Mouse (Mus musculus) C2C12 (cell line): ENCODE data around the gene Ehmt1. TPM values are rescaled to one million over a fixed set of nuclear protein-coding genes. Genes with fewer than 3 reads are reported as not detected.

ENCODE experiments used
- H3K27me3 ChIP-seq: one replicate; pipeline ENCODE4 v1.6.1; 2011; ENCODE audit not compliant: control insufficient read depth, insufficient read depth, insufficient read length
- H3K36me3 ChIP-seq: one replicate; pipeline ENCODE4 v1.6.1; 2011; ENCODE audit not compliant: control insufficient read depth, insufficient read depth
- H3K4me3 ChIP-seq: one replicate; pipeline ENCODE4 v1.5.1; 2011; ENCODE audit warnings: mild to moderate bottlenecking, control low read depth; ENCODE audit not compliant: poor library complexity, insufficient read depth, severe bottlenecking
- H3K79me2 ChIP-seq: one replicate; pipeline ENCODE4 v1.6.1; 2011; ENCODE audit not compliant: control insufficient read depth, insufficient read depth
- H3K79me3 ChIP-seq: one replicate; pipeline ENCODE4 v1.6.1; 2011; ENCODE audit warnings: low read depth, control low read depth
- H3ac ChIP-seq: one replicate; pipeline ENCODE3; 2011; ENCODE audit warnings: low read depth; ENCODE audit not compliant: control insufficient read depth, insufficient read length
- CEBPB ChIP-seq: IDR thresholded peaks from one replicate; pipeline ENCODE4 v1.6.1; 2011; ENCODE audit warnings: low read depth, mild to moderate bottlenecking, control low read depth, moderate library complexity
- CTCF ChIP-seq: IDR thresholded peaks from one replicate; pipeline ENCODE4 v1.5.1; 2011; ENCODE audit not compliant: control insufficient read depth, insufficient read depth, insufficient read length
- FOSL1 ChIP-seq: IDR thresholded peaks from one replicate; pipeline ENCODE4 v1.8.0; 2011; ENCODE audit warnings: mild to moderate bottlenecking, low read length; ENCODE audit not compliant: poor library complexity, insufficient read depth, severe bottlenecking
- MAX ChIP-seq: IDR thresholded peaks from one replicate; pipeline ENCODE4 v1.6.1; 2011; ENCODE audit warnings: mild to moderate bottlenecking, control low read depth
- MYOD1 ChIP-seq: IDR thresholded peaks from one replicate; pipeline ENCODE4 v1.6.1; 2011; ENCODE audit warnings: low read depth; ENCODE audit not compliant: control insufficient read depth, insufficient read length
- MYOG ChIP-seq: IDR thresholded peaks from one replicate; pipeline ENCODE4 v1.6.1; 2011; ENCODE audit not compliant: control insufficient read depth, insufficient read length; ENCODE audit errors: extremely low read depth
- USF1 ChIP-seq: IDR thresholded peaks from one replicate; pipeline ENCODE4 v1.6.1; 2011; ENCODE audit warnings: low read depth, mild to moderate bottlenecking, control low read depth, moderate library complexity
- polyA plus RNA-seq: library from polyadenylated mRNA; unstranded; fragments of >200 nt; fragmentation: generic; extraction: Trizol; gene quantifications from one replicate; pipeline ENCODE4 v1.2.1, GENCODE M21; 2012; ENCODE audit warnings: missing spikeins

Gene Ehmt1
- polyA plus RNA-seq, 1 experiment, result 18.3 TPM

DNA sequence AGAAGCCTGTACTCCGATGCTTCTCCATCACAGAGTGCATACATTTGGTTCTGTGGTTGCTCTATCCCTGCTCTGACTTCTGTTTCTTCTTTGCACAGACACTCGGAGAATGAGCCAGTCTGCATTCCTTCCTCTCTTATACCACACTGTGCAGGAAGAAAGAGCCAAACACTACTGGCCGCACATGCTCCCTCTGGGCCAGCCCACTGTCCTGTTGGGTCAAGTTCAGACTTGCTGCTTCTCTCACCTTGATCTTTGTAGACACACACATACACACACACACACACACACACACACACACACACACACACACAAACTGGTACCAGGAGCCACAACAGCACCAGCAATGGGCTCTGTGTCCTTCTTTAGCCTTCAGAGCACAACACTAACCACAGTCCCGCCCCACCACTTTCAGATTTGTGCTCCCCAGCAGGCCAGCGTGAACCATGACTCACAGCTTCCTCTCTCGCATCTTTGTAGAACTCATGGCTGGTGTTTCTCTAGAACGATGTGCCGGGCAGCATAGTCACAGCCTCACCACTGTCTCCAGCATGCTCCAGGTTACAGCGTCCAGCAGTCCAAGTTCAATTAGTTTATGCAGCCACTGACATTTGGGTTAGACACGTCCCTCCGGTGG lies 143.3 kb downstream of the Ehmt1 start:
- Histone ChIP-seq H3K36me3 (no peaks in the 10 kb centered on the region), H3K27me3 (no peaks in the 10 kb centered on the region), H3K4me3 (no peak overlapping the region)

DNA sequence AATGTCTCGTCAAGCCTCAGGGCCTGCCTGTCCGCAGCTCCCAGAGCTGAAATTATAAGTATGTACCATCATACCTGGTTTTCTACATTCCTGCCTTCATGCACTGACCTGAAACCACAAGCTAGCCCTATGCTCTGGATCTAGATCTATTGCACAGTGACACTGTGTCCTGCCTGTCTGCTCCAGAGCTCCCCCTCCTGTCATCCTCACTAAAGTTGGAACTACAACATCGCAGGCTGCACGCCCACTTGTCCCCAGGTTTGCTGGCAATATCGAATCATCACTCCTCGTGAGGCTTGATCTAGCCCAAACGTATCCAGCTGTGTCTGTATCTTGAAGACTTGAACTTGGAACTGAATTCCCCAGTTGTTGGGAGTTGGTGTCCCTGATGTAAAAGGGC lies 144.6 kb downstream of the Ehmt1 start:
- no peaks in the 10 kb centered on the region for H3K79me3 ChIP-seq
- H3K27me3 ChIP-seq, result peaks cover 4% of the 10 kb centered on the region
- no peaks in the 10 kb centered on the region for H3K79me2 ChIP-seq
- no peaks in the 10 kb centered on the region for H3K36me3 ChIP-seq
- H3K4me3 ChIP-seq, result no peak overlapping the region
- H3ac ChIP-seq, result no peak overlapping the region
- no peak for TF ChIP-seq MAX
- TF ChIP-seq MYOG, result no peak
- no peak for TF ChIP-seq FOSL1

More for the DNA sequence above, 143.3 kb downstream of the Ehmt1 start:
- no peaks in the 10 kb centered on the region for H3K79me3 ChIP-seq
- TF ChIP-seq MAX, result no peak
- TF ChIP-seq CTCF, result no peak
- TF ChIP-seq MYOG, result no peak
- no peak for TF ChIP-seq USF1
- no peak for TF ChIP-seq CEBPB
- no peak for TF ChIP-seq MYOD1
- TF ChIP-seq FOSL1, result no peak
- H3ac ChIP-seq, result no peak overlapping the region
- no peaks in the 10 kb centered on the region for H3K79me2 ChIP-seq

DNA sequence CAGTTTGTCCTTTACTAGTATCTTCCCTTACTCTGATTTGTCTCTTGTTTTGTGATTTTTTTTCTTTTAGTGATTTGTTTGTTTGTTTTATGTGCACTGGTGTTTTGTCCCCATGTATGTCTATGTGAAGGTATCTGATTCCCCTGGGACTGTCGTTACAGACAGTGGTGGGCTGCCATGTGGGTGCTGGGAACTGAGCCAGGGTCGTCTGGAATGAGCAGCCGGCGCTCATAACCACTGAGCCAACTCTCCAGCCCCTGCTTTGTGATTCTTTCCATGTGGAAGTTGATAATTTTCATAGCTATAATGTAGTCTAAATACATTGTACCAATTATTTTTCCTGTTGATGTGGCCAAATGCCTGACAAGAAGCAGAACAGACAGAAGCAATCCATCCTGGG lies 148.6 kb downstream of the Ehmt1 start:
- H3K4me3 ChIP-seq, result no peak overlapping the region
- H3K79me2 ChIP-seq, result no peaks in the 10 kb centered on the region
- no peaks in the 10 kb centered on the region for H3K36me3 ChIP-seq
- no peaks in the 10 kb centered on the region for H3K79me3 ChIP-seq
- H3ac ChIP-seq, result no peak overlapping the region
- H3K27me3 ChIP-seq, result peaks cover 4% of the 10 kb centered on the region
- no peak for TF ChIP-seq MAX
- TF ChIP-seq MYOG, result no peak
- TF ChIP-seq CEBPB, result no peak
- TF ChIP-seq USF1, result no peak
- no peak for TF ChIP-seq CTCF
- TF ChIP-seq FOSL1, result no peak
- TF ChIP-seq MYOD1, result no peak

DNA sequence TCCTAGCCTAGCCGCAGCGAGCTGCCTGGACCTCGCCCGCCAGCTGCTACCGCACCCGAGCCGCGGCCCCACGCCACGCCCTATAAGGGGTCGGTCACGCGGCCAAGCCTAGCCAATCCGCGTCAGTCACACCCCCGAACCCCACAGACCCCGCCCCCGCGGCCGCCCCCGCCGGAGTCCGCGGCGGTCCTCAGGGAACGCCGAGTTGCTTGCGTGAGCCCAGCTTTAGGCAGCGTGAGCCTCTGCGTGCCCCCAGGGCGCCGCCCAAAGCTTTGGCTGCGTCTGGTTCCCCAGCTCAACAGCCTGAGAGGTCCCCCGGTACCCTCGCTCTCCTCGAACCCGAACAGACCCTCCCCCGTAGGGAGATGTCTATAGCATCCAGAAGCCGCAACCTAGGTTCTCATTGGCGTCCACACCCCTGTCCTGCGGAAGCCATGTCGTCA lies 156.3 kb downstream of the Ehmt1 start, which contains the start of gene Cacna1b:
Gene Cacna1b, minus strand, starts transcription at position 38 of the 443 bp plus-strand sequence.
- H3ac ChIP-seq, result no peak within 1 kb of the TSS
- no peaks in the 10 kb centered on the region for H3K36me3 ChIP-seq
- no peaks in the 10 kb centered on the region for H3K79me2 ChIP-seq
- H3K79me3 ChIP-seq, result no peaks in the 10 kb centered on the region
- peaks cover 19% of the 10 kb centered on the region for H3K27me3 ChIP-seq
- H3K4me3 ChIP-seq, result no peak within 1 kb of the TSS
- TF ChIP-seq MYOD1 (no peak), MAX (no peak), MYOG (no peak), CEBPB (no peak), USF1 (no peak), FOSL1 (no peak), CTCF (no peak)

DNA sequence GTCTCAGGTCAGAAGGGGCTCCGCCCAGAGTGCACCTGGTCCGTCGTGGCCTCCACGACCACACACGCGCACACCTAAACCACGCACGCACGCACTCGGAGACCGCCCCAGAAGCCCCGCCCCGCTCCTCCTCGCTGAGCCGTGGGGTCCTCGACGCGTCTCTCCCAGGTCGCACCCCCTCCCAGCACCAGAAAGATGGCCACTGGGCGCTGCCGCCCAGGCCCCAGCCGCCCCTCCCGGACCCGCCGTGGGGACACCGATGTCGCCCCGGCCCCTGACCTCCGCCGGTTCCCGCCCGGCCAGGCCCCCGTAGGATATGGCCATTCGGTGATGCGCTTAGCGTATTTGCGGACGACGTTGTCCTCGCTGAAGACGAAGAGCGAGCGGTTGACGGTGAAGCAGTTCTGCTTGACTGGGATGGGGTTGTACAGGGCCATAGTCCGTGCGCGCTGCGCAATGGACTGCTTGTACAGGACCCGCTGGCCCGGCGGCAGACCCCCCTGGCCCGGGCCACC lies 156.9 kb downstream of the Ehmt1 start:
- Histone ChIP-seq H3K79me2 (no peaks in the 10 kb centered on the region), H3K4me3 (no peak overlapping the region), H3K36me3 (no peaks in the 10 kb centered on the region), H3K79me3 (no peaks in the 10 kb centered on the region), H3K27me3 (peaks cover 21% of the 10 kb centered on the region), H3ac (no peak overlapping the region)
- TF ChIP-seq MYOD1, result no peak
- TF ChIP-seq MYOG, result no peak
- TF ChIP-seq USF1, result no peak
- no peak for TF ChIP-seq FOSL1
- TF ChIP-seq MAX, result no peak
- TF ChIP-seq CTCF, result no peak
- no peak for TF ChIP-seq CEBPB

DNA sequence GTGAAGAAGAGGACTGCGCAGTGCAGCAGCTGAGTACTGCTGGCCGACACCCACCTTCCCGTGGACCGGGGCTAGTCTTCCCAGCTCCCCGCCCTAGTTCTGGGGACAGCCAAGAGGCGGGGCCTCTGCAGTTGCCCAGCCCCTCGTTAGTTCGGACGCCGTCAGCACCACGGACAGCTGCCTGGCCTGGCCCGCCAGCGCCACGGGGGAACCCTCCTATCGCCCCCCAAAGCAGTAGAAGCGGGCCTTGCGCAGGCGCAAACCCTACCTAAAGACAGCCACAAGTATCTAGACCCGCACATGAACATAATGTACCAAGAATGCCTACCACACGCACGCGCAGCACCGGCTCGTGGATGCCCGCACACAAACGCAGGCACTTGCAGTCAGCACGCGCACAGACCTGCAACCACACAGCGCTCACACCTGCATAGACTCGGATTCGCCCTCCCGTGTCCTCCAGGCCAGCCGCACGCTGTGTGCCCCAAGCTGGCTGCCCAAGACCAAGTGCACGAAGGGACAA lies 157.4 kb downstream of the Ehmt1 start:
- no peaks in the 10 kb centered on the region for H3K79me2 ChIP-seq
- no peak overlapping the region for H3ac ChIP-seq
- H3K4me3 ChIP-seq, result no peak overlapping the region
- H3K27me3 ChIP-seq, result peaks cover 21% of the 10 kb centered on the region
- TF ChIP-seq FOSL1 (no peak), MAX (no peak), MYOG (no peak)
- H3K36me3 ChIP-seq, result no peaks in the 10 kb centered on the region
- H3K79me3 ChIP-seq, result no peaks in the 10 kb centered on the region
